Mouse (Mus musculus) embryonic facial prominence, embryonic 14.5 days (tissue): ENCODE data around the gene Fchsd2. TPM values are rescaled to one million over a fixed set of nuclear protein-coding genes. Genes with fewer than 3 reads are reported as not detected.

Experiments used
- ATAC-seq: fragments of 200-750 bp; cut with Nextera tagmentation; 2 replicates; pipeline ENCODE4 v1.8.0; 2017; ENCODE audit warnings: low read depth, moderate number of reproducible peaks, moderate TSS enrichment
- DNase-seq: peaks from one replicate; pipeline ENCODE4 v3.0.0-alpha.2; 2015; ENCODE audit warnings: low spot score
- H3K27ac ChIP-seq: fragments of 300-500 bp; sonication (generic); replicated peaks from 2 replicates; pipeline ENCODE4 v1.5.1; 2014; ENCODE audit warnings: low read depth, mild to moderate bottlenecking, low read length, moderate library complexity
- H3K27me3 ChIP-seq: fragments of 300-500 bp; sonication (generic); replicated peaks from 2 replicates; pipeline ENCODE4 v1.6.1; 2014; ENCODE audit warnings: low read length; ENCODE audit not compliant: control insufficient read depth, insufficient read depth
- H3K36me3 ChIP-seq: fragments of 300-500 bp; sonication (generic); 2 replicates; pipeline ENCODE4 v1.6.1; 2014; ENCODE audit warnings: low read length, mixed read lengths; ENCODE audit not compliant: control insufficient read depth, insufficient read depth
- H3K4me1 ChIP-seq: fragments of 300-500 bp; sonication (generic); 2 replicates; pipeline ENCODE4 v1.6.1; 2014; ENCODE audit warnings: antibody characterized with exemption, low read length; ENCODE audit not compliant: control insufficient read depth, insufficient read depth
- H3K4me2 ChIP-seq: fragments of 300-500 bp; sonication (generic); 2 replicates; pipeline ENCODE4 v1.6.1; 2014; ENCODE audit warnings: low read depth, mild to moderate bottlenecking, low read length, moderate library complexity, mixed read lengths
- H3K4me3 ChIP-seq: fragments of 300-500 bp; sonication (generic); 2 replicates; pipeline ENCODE4 v1.5.1; 2014; ENCODE audit warnings: low read depth, mild to moderate bottlenecking, low read length
- H3K9ac ChIP-seq: fragments of 300-500 bp; sonication (generic); 2 replicates; pipeline ENCODE4 v1.6.1; 2014; ENCODE audit warnings: low read depth, mild to moderate bottlenecking, low read length, moderate library complexity, mixed read lengths
- H3K9me3 ChIP-seq: fragments of 300-500 bp; sonication (generic); 2 replicates; pipeline ENCODE4 v1.6.1; 2016; ENCODE audit warnings: low read length; ENCODE audit not compliant: control insufficient read depth
- WGBS: fragments of 180-500 bp; shearing (Covaris S2); extraction: QIAGEN DNeasy Blood & Tissue Kit; methylation state at CpG from one replicate; pipeline ENCODE4 v1.1.7; 2014; 5-methylcytosine and 5-hydroxymethylcytosine counted together
- polyA plus RNA-seq: library from polyadenylated mRNA; unstranded; fragments of >200 nt; fragmentation: Nextera tagmentation; extraction: Ambion mirVana; gene quantifications from 2 replicates; pipeline ENCODE4 v1.2.1, GENCODE M21; 2014

Fchsd2 gene
- polyA plus RNA-seq, 1 experiment from 2014 or later: 20.7 TPM

DNA sequence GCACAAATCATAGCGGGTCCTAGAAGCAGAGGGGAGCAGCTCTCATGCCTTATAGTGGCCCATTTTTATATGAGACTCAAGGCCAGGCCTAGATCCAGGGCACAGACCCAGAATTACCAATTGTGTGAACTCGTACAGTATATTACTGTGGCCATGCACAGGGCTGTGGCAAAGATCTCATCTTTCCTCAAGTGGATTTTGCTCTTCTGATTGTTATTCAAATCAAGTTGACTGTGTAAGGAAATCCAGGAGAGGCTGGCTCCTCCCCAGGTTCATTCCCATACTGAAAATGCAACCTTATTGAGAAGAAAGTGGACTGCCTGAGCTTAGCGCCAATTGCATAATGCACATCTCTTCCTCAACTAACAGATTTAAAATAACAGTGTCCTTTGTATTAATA lies 190.1 kb downstream of the Fchsd2 start:
- Histone ChIP-seq H3K4me3 (no peak overlapping the region), H3K9me3 (no peaks in the 10 kb centered on the region), H3K27ac (no peak overlapping the region), H3K36me3 (peaks cover 72% of the 10 kb centered on the region), H3K9ac (no peak overlapping the region), H3K4me1 (no peaks in the 10 kb centered on the region), H3K27me3 (no peaks in the 10 kb centered on the region), H3K4me2 (no peak overlapping the region)
- DNase-seq: no peak
- no peak for ATAC-seq
- WGBS: 92% methylated on average over 3 of the region's 3 CpGs

DNA sequence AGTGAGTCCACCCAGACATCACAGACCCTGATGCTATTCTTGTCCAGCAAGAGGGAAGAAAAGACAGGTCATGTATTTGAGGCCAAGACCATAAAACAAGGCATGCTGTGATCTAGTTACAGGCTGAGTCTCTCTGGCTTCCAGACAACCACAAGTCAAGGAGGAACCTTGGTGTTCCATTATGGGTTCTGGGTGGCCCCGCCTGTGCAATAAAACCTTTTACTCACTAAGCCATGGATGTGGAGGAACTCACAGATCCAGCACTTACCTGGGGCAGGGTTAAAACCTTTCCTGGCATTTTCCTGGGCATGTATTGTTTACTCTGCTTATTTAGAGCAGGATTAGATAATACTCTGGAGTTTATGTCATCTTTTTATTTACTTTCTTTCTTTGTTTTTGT lies 191.8 kb downstream of the Fchsd2 start:
- Histone ChIP-seq H3K4me3 (no peak overlapping the region), H3K9ac (no peak overlapping the region), H3K27me3 (no peaks in the 10 kb centered on the region), H3K9me3 (no peaks in the 10 kb centered on the region), H3K36me3 (peaks cover 58% of the 10 kb centered on the region), H3K27ac (no peak overlapping the region), H3K4me1 (no peaks in the 10 kb centered on the region), H3K4me2 (no peak overlapping the region)
- 96% methylated on average over 1 of the region's 1 CpGs for WGBS
- no peak for ATAC-seq
- no peak for DNase-seq

DNA sequence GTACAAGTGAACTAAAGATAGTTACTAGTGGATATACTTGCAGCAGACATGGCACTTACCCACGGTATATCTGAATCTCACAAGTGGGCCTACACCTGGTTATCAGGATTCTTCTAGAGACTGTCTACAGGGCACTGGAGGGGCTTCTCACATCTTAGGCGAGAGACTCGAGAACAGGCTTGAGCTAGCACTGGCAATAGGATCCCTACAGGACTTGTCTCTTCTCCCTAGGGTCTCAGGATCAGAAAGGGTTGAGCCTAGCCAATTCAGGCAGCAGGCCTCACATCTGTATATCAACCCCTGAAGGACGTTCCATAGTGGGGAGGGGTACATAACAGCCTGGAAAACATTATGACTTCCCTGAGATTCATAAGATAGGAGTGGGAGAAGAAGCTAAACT lies 194.2 kb downstream of the Fchsd2 start:
- H3K4me2 ChIP-seq: no peak overlapping the region
- no peaks in the 10 kb centered on the region for H3K9me3 ChIP-seq
- H3K27ac ChIP-seq: 0 out of 2 replicates have a peak overlapping the region, but pooled peaks have one; percentile 1
- whole genome bisulfite sequencing: 79% methylated on average over 4 of the region's 4 CpGs
- ATAC-seq: no peak
- H3K4me3 ChIP-seq: no peak overlapping the region
- DNase-seq: no peak
- no peaks in the 10 kb centered on the region for H3K4me1 ChIP-seq
- no peaks in the 10 kb centered on the region for H3K27me3 ChIP-seq
- H3K36me3 ChIP-seq: peaks cover 60% of the 10 kb centered on the region
- no peak overlapping the region for H3K9ac ChIP-seq

DNA sequence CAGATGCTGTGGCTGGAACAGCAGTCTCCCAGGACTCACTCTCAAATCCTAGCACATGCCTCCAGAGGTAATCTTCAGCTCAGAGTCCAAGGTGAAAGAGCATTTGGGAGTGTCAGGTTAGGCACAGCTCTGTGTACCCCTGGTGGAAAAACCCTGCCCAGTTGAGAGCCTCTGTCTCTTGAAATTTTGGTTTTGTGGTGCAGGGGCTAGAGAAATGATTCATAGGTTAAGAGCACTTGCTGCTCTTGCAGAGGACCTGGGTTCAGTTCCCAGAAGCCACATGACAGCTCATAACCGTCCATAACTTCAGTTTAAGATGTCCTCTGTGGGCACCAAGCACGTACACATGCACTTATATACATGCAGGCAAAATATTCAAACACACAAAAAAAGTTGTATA lies 195.2 kb downstream of the Fchsd2 start:
- 85% methylated on average over 2 of the region's 2 CpGs for WGBS
- Histone ChIP-seq H3K4me2 (no peak overlapping the region), H3K4me3 (no peak overlapping the region), H3K9me3 (no peaks in the 10 kb centered on the region), H3K4me1 (no peaks in the 10 kb centered on the region), H3K27me3 (no peaks in the 10 kb centered on the region), H3K27ac (0 out of 2 replicates have a peak overlapping the region, but pooled peaks have one; percentile 33), H3K36me3 (peaks cover 52% of the 10 kb centered on the region), H3K9ac (no peak overlapping the region)
- ATAC-seq: no peak
- DNase-seq: no peak

DNA sequence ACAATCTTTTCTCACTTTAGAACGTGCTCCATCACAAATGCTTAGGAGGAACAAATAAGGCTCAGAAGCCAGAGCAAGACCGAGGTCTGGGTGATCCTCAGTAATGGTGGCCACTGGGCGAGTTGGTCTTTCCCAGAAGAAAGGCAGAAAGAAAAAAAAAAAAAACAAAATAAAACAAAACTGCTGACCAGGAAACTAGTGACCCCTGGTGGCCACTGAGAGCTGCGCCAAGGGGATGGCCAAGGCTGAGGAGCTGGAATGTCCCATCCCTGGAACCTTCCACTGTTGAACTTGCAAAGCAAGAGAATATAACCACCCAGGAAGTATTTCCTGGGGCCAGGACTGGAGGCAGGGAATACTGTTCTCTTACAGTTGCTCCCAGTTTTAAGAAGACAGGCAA lies 195.8 kb downstream of the Fchsd2 start:
- ATAC-seq: no peak
- no peaks in the 10 kb centered on the region for H3K27me3 ChIP-seq
- 33% methylated on average over 4 of the region's 4 CpGs for WGBS
- H3K4me2 ChIP-seq: no peak overlapping the region
- peak; percentile 57 for DNase-seq
- no peak overlapping the region for H3K9ac ChIP-seq
- no peaks in the 10 kb centered on the region for H3K4me1 ChIP-seq
- H3K36me3 ChIP-seq: peaks cover 49% of the 10 kb centered on the region
- no peak overlapping the region for H3K4me3 ChIP-seq
- no peaks in the 10 kb centered on the region for H3K9me3 ChIP-seq
- no peak overlapping the region for H3K27ac ChIP-seq

DNA sequence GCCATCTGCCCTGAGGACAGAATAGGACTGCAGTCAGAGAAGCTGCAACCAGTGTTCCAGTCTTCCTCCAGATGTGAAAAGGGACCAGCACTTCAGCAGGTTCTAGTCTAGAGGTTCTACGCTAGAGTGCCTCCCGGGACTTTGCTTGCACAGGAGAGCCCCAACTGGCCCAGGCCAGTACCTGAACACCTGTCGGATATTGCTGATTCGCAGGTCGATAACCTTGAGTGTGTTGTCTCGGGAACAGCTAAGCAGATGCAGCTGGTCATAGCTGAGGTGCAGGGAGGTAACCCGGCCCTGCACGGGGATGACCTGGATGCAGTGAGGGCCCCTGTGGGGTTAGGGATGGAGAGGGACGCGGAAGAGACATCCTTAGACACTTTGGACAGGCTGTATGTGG lies 197.7 kb downstream of the Fchsd2 start:
- WGBS: 85% methylated on average over 10 of the region's 10 CpGs
- no peak overlapping the region for H3K4me3 ChIP-seq
- no peaks in the 10 kb centered on the region for H3K9me3 ChIP-seq
- DNase-seq: no peak
- no peak overlapping the region for H3K4me2 ChIP-seq
- H3K9ac ChIP-seq: no peak overlapping the region
- no peaks in the 10 kb centered on the region for H3K4me1 ChIP-seq
- no peak overlapping the region for H3K27ac ChIP-seq
- peaks cover 40% of the 10 kb centered on the region for H3K36me3 ChIP-seq
- ATAC-seq: no peak
- H3K27me3 ChIP-seq: no peaks in the 10 kb centered on the region

DNA sequence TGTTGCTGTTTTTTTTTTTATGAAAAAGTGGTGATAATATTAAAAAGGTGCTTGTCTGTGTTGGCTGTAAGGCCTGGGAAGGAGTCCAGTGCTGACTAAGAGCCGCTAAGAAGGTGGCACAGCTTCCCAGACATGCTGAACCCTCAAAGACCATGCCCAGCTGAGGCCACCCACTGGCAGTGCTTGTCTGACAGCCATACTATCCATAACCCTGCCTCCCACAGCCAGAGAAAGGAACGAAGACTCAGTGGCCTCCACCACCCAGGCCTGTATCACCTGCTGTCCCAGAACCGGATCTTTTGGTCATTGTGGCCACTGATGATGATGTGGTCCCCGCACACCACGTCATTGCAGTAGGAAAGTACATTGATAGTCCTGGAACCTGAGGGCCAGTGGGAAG lies 198.5 kb downstream of the Fchsd2 start:
- Histone ChIP-seq H3K9ac (no peak overlapping the region), H3K4me2 (no peak overlapping the region), H3K27ac (no peak overlapping the region), H3K4me3 (no peak overlapping the region), H3K9me3 (no peaks in the 10 kb centered on the region), H3K4me1 (peaks cover under 1% of the 10 kb centered on the region; the same call in 1 of the 2 replicates), H3K27me3 (no peaks in the 10 kb centered on the region), H3K36me3 (peaks cover 32% of the 10 kb centered on the region)
- no peak for ATAC-seq
- no peak for DNase-seq
- WGBS: 88% methylated on average over 5 of the region's 5 CpGs

DNA sequence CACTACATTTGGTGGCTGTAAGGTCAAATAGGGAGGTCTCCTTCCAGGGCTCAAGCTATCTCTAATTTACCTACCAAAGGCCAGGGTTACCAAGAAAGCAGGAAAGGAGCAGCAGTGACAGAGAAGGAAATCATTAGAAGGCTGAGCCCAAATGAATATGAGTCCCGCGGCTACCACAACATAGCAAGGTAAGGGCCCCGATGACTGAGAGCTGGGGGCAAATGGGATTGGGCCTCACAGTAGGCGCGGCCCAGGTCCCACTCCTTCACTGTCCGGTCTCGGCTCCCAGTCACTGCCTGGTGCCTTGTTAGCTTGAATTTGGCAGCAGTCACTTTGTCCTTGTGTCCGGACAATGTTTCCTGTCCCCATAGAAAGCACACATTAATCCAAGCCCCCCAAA lies 199.0 kb downstream of the Fchsd2 start:
- no peak overlapping the region for H3K4me3 ChIP-seq
- H3K9me3 ChIP-seq: no peaks in the 10 kb centered on the region
- DNase-seq (no peak), ATAC-seq (no peak)
- no peak overlapping the region for H3K9ac ChIP-seq
- H3K36me3 ChIP-seq: peaks cover 32% of the 10 kb centered on the region
- H3K27ac ChIP-seq: no peak overlapping the region
- WGBS: 91% methylated on average over 8 of the region's 8 CpGs
- no peaks in the 10 kb centered on the region for H3K27me3 ChIP-seq
- no peak overlapping the region for H3K4me2 ChIP-seq
- H3K4me1 ChIP-seq: peaks cover 4% of the 10 kb centered on the region; the same call in 1 of the 2 replicates

DNA sequence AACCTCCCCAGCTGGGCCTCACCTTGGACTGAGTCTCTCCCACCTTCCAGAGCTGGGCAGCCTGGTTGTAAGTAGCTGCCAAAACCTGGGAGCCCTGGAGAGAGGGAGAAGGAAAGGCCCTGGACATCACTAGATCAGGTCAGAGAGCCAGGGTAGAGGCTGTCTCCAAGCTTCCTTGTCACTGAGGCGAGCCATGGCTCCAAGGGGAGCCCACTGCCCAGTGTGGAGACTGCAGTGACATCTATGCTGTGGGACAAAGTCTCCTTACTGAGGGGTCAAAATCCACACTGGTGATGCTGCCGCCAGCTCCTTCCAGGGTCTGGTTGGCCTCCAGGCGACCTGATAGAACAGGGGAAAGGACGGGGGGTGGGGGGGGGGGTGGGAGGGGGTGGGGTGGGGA lies 199.4 kb downstream of the Fchsd2 start:
- Histone ChIP-seq H3K36me3 (peaks cover 32% of the 10 kb centered on the region), H3K4me2 (no peak overlapping the region), H3K27ac (no peak overlapping the region), H3K27me3 (no peaks in the 10 kb centered on the region), H3K4me1 (peaks cover 4% of the 10 kb centered on the region; the same call in 1 of the 2 replicates), H3K9ac (no peak overlapping the region), H3K9me3 (no peaks in the 10 kb centered on the region), H3K4me3 (no peak overlapping the region)
- ATAC-seq (no peak), DNase-seq (no peak)
- WGBS: 62% methylated on average over 1 of the region's 4 CpGs
